Mouse (Mus musculus) kidney, postnatal 25 days (tissue): ENCODE measurements around the gene Pdcd11.
"Not testable (repeated sequence)": the region's sequence is repeated elsewhere in the genome, so short reads cannot be mapped to it uniquely, and the experiment has no call there.

Experiments
- DNase-seq, 2 experiments: peaks; one replicate each; pipeline ENCODE4 v3.0.0; 2021; ENCODE audit warnings: mixed read lengths in 2 of 2

Gene Pdcd11

DNA sequence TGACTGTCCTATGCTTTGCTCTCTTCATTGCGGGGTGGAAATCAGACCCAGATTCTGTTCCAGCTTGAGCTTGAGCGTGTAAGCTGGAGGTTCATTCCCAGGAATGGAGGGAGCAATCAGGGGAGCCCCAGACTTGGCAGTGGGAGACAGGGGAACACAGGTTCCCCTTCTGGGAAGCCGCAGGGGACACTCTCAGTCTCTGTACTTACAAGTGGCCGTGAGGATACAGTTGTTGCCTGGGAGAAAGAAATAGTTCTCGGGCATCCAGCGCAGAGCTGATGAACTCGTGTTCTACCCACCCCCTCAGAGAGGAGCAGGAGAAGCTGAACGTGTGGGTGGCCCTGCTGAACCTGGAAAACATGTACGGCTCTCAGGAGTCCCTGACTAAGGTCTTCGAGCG is 38.3 kb downstream of the Pdcd11 start:
- DNase-seq = no peak

DNA sequence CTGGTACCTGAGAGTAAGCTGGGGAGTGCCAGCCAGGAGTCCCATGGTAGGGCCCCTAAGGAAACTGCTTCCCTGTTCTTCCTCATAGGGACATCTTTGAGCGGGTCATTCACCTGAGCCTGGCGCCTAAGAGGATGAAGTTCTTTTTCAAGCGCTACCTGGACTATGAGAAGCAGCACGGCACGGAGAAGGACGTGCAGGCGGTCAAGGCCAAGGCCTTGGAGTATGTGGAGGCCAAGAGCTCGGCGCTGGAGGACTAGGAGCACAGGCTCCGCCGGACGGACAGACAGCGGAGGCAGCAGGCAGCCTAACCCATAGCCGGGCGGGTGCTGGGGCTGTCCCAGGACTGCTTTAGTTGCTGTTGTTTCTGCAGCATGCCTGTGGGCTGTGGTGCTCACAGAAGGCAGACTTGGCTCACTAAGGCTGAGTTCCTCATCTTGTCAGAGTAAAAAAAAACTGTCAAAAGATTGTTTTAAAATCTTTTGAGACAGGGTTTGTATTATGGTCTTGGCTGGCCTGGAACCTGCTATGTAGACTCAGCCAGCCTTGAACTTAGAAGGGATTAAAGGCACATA is 40.1 kb downstream of the Pdcd11 start:
- no peak for DNase-seq

DNA sequence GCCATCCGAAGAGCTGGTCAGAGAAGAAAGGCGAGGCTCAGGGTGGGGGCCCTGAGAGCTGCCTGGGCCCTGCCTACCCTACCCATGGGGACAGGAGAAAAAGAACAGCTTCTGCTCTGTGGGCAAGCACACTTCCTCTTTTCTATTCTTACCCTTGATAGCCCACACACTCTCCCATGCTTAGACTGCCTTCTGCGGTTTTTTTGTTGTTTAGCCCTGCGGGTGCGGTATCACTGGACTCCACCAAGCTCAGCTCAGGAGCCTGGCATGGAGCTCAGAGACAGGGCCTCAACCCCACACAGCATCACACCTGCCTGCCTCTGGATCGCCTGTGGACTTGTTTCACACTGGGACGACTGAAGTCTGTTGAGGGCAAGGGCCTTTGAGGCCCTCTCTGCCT is 42.6 kb downstream of the Pdcd11 start:
- DNase-seq = no peak

DNA sequence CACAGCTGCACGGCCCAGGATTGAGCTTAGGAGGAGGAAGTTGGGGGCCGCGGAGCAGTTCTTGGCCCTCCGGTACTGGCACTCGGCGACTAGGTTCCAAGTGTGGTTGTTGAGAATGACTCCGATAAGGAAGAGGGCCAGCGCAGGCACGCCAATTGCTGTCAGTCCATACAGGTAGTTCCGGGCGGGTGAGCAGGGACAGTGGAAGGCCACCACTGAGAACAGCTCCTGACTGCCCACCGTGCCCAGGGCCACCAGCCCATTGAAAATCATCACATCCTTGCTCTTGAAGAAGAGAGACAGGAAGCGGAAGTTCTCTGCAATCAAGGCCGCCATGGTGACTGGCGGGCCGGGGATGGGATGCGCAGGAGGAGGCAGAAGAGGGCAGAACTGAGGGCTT is 45.0 kb downstream of the Pdcd11 start:
- no peak for DNase-seq

DNA sequence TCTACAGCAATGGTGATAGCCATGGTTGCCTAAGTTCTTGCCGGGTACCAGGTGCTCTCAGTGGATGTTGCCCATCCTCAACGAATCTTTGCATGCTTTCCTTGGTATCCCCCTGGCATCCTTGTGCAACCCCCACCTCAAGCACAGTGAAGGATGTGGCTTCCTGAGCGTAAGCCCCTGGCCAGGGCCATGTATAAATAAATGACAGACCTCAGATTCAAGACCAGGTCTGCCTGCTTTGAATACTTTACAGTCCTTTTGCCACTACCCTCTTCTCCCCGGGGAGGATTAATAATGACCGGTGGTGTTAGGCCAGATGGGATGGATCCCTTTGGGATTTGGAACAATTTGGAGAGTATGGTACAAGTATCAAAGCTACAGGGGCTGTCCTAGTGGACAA is 45.6 kb downstream of the Pdcd11 start:
- no peak for DNase-seq

DNA sequence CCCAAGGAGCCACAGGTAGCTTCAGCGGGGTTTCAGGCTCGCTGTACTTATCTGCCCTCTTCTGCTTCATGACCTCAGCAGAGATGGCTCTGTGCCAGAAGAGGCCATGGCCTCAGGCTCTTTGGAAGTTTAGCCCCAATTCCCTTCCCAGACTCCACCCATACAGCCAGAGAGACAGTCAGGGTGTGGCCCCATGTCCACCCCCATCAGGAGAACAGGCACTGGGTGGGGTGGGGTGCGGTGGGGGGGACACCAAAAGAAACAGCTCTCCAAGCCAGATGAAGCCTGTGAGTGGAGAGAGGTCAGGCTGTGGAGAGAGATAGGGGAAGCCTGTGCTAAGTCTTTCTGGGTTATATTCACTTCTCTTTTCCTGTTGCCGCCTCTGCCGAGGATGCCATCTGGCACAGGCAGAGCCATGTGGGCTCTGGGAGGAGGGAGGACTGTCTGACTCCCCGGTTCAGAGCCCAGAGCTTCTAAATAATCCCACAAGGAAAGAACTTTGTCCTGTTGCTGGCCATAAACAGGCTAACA is 46.5 kb downstream of the Pdcd11 start:
- DNase-seq = peak; percentile 71 to 73

DNA sequence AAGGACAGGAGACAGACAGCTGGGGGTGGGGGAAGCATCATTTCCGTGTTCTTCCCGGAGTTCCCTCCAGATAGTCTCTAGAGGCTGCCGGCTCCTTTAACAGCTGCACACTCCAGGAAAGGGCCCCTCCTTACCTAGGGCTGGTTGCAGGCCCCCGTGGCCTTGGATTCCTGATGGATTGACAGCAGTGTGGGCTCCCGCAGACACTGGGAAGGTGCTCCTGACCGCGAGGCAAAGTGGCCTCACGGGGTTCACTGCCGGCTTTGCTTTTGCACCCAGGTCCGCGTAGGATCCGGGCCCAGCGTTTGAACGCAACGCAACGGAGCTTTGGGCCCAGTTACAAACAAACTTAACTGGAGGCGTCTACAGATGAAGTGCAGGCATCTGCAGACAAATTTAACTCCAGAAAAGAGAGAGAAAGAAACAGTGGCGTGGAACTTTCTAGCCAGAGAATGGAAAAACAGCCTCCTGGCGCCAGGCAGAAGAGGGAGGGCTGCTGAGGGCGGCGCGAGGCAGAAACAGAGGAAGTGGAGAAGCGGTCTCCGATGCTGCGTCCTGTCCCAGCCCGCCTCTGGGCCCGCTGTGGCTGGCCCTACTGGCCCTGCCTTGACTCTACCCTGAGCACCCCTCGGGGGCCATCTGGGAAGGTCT is 47.3 kb downstream of the Pdcd11 start, which contains the start of gene Calhm2:
Calhm2 (minus strand) TSS at position 524 of the 651 bp plus-strand sequence.
- peak; percentile 53 to 68 for DNase-seq

DNA sequence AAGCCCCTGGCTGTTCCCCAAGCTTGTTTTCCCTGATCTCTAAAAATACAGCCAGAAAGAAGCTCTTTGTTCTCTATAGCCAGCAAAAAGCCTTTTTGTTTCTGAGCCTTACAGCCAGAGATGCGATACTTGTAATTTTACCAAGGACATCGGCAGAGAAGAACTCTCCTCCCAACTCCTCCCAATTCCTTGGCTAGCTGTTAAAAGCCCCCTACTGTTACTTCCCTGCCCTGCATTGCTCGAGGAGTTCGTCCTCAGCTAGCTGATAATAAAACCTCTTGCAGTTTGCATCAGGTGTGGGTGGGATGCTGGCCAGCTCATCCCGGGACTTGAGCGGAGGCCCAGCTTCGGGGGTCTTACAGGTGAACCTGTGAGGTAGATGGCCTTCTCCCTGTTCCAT is 49.0 kb downstream of the Pdcd11 start:
- not testable (repeated sequence) for DNase-seq

DNA sequence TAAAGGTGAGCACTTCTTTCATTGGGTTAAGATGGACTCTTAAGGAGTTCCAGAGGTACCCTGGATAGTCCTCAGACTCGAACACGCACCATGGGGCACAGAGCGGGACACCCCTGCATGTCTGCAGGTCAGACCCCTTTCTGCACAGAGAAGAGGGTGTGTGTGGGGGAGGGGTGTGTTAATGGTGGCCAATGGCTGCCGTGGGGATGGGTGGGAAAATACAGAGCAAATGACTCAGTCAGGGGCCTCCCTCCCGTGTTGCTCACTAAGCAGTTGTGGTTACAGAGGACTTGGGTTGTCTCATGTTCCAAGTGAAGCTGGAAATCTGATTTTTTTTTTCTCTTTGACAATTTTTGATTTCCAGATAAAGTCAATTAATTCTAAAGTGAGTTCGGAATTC is 51.9 kb downstream of the Pdcd11 start:
- no peak for DNase-seq

DNA sequence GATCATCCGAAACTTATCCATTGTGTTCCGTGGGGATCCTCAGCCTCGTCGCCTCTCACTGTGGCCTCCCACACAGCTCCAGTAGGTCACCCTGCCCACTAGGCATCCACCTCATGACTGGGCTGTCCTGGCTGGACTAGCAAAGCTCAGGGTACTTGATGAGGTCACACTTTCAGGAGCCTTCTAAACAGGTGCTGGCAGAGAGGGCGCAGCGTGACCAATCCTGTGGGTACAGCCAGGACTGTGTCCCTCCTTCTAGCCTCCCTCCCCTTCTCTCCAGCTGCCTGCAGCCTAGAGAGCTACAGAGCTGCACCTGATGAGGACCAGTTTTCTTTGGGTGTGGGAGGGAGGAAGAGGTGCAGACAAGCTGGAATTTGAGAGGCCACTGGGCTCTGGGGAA is 53.6 kb downstream of the Pdcd11 start, which contains the start of gene Calhm1:
Calhm1 (minus strand) TSS at position 101 of the 400 bp plus-strand sequence.
- DNase-seq = no peak

DNA sequence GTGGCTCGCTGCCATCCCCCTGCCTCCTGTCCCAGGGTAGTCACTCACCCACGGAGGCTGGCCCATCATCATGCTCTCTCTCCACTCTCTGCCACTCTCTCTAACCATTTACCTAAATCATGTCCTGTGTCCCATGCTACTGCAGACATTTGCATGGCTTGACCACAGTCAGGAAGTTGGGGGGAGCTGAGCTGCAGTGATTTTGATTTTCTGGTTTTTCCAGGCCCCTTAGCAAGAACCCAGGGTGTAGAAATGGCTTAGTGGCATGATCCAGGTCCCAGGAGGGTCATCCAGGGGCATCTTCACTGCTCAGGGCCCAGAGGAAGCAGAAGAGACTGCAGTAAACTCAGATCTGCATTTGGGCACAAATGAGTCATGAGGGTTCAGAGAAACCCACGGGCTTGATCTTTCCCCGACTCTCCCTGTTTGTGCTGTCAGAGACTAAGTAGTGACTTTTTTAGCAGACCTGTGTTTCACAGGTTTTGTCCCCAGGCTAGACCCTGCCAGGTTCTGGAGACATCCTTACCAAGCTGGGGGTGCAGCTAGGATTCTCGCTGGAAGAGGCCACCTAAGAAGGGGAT is 57.8 kb downstream of the Pdcd11 start:
- DNase-seq = no peak

DNA sequence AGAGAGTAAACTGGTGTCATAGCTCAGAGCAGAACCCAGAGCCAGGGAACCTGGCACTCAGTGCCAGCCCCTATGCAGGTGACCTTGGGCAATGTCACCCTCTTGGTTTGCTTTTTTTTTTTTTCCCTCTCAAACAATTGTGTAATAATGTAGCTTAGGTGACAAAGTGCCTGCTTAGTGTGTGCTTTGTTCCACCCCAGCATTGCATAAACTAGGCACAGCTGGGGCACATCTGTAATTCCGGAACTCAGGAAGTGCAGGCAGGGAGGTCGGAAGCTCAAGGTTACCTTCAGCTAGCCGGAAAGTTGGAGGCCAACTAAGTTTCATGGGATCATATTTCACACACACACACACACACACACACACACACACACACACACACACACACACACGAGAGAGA is 59.3 kb downstream of the Pdcd11 start:
- DNase-seq = peak in 1 of 2 experiments; percentile 59

DNA sequence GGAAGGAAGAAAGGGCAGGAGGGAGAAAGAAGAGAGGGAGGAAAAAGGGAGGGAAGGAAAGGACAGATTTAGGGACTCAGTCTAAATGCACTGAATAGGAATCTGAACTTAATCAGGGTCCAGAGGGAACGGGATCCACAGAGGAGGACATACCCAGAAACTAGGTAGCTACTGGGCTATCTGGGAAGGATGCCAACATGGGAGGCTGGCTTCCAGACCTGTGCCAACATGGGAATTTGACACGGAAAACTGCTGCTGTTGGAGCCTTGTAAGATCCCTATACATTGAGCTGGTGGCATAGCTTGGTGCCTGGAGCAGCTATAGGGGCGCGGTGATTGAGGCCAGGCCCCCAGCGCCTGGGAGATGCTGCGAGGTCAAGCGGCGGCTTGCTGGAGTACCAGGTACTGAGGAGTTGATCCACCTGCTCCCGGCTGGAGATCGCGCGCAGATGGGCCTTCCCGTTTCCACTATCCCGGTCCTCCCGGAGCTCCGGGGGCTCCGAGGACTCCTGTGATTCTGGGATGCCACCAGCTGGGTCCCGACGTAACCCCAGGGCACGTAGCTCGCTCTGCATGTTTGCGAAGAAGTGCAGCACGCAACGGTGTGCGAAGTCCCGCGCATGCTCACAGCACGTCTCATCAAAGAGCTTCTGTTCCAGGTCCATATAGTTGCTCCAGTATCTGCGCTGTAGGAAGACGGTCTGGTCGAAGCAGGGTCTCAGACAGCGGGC is 60.9 kb downstream of the Pdcd11 start:
- peak in 1 of 2 experiments; percentile 28 for DNase-seq

DNA sequence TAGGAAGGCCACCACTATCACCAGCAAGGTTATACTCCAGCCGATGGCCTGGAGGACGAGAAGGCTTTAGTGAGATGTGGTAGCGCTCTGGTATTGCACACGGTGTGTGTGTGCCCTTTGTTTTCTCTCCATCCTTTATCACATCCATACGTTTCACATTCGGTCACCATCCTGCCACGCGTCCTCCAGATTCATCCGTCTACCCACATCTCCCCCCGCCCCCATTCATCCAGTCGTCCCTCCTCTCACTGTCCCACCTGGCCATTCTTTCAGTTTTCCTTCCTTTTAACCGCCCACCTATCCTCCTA is 61.4 kb downstream of the Pdcd11 start:
- no peak for DNase-seq

DNA sequence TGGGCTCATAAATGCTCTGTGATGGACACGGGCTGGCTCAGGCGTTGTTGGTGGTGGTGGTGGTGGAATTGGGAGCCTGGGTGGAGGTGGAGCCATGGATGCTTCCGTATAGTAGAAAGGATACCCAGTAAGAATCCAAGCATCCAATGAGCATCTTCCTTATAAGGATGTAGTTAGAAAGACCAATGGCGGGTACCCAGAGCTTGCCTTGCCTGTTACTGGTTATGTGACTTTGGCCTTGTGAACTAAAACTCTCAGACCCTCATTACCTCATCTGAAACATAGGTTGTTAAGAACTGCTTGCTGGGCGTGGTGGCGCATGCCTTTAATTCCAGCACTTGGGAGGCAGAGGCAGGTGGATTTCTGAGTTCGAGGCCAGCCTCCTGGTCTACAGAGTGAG is 63.2 kb downstream of the Pdcd11 start:
- DNase-seq = no peak

DNA sequence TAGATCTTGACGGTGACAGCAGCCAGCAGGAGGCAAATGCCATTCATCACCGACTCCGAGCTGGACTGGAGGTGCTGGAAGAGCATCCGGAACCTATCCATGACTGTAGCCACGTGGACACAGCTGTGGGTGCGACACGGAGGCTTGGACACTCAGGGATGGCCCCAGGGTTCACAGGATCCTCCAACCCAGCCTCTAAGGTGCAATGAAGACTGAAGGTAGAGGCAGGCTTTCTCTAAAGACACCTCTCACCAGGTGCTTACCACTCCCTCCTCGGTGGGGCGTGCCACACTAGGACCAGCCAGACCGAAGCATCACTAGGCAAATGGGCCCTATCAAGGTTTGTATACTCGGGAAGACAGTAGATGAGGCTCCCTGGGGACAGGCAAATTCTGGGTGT is 67.1 kb downstream of the Pdcd11 start, which contains the start of gene Calhm3:
Calhm3 (minus strand) TSS at position 101 of the 400 bp plus-strand sequence.
- no peak for DNase-seq

DNA sequence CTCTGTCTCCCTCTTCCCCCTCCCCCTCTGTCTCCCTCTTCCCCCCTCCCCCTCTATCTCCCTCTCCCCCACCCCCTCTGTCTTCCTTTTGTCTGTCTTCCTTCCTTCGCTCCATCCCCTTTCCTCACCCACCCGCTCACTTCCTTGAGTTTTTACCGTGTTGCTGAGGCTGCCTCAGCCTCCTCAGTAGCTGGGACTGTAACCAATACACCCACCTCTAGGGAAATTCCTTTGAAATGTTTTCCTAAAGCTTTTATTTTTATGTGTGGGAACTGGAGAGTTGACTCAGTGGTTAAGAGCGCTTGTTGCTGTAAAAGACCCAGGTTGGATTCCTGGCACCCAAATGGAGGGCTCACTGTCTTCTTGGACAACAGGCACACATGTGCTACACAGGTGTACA is 71.1 kb downstream of the Pdcd11 start:
- DNase-seq = no peak

DNA sequence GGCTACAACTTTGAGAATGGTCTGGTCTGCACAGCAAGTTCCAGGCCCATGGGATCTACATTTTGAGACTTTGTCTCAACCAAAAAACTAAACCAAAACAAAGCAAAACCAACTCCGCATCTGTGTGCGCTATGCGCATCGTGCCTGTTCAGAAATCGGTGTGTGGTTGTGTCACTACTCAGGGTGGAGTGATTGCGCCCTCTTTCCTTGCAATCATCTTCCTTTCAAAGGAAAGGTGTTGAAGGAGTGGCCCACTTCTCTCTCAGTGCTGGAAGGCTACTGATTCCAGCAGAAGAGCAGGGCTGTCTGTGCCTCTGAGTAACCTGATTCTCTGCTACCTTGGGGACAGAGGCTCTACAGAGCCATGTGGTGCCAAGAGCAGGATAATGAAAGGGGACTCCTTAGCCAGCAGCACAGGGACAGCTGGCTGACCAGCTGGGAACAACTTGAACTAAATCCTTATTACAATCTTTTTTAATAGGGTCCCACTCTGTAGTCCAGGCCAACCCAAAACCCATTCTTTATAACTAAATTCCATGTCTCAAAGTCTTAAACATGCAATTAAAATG is 72.7 kb downstream of the Pdcd11 start:
- no peak for DNase-seq

DNA sequence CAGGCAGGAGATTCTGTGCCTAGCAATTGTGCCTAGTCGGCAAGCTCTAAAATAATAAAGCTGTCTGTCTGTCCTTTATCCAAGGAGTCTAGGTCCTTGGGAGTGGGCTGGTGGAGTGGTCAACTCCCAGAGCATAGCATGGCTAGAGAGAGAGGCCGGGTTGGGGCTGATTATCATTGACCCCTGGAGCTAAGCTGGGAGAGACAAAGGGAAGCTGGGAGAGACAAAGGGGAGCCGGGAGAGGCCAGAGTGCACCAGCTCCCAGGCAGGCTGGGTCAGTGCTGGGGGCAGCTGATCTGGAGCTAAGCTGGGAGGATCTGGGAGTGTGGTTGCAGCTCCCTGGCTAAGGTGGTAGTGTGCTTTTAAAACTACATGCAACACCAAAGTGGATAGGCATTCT is 76.2 kb downstream of the Pdcd11 start:
- DNase-seq = no peak

DNA sequence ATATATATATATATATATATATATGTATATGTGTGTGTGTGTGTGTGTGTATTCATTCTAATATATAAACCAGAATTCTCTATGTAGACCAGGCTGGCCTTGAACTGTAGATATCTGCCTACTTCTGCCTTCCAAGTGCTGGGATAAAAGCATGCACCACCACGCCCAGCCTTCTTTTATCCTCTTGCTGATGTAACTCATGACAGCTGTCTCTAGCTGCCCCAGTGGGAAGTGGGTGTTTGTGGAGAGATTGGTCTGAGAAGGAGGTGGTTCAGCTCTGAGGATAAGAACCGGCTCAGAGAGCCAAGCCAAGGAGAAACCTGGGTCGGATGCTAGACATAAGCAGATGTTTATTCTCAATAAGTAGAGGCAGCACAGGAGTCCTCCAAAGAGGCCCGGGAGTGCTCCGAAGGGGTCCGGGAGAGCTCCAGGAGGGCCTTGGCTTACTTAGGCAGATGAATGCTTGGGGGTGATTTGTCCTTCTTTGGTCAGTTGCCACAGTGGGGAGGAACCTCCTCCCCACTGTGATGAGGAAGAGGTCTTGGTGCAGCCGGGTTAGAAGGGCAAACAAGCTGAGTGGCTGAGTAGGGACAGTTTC is 77.1 kb downstream of the Pdcd11 start:
- no peak for DNase-seq

DNA sequence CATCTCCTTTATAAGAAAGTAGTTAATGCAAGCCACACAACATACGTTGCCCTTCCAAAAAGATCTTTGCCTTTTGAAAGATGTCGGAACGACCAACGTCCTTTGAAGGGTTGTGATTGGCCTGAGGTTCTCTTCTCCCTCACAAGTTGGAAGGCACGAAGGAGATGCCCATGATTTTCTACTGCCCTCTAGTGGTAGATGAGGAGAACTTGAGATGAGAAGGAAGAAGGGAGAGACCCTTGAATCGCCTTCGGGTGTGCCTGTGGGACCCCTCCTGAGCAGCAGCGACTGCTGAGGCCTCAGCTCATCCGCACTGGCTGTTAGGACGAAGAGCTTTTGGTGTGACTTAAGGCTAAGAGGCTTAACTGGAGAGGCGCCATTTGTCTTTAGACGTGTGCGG is 77.7 kb downstream of the Pdcd11 start:
- no peak for DNase-seq

DNA sequence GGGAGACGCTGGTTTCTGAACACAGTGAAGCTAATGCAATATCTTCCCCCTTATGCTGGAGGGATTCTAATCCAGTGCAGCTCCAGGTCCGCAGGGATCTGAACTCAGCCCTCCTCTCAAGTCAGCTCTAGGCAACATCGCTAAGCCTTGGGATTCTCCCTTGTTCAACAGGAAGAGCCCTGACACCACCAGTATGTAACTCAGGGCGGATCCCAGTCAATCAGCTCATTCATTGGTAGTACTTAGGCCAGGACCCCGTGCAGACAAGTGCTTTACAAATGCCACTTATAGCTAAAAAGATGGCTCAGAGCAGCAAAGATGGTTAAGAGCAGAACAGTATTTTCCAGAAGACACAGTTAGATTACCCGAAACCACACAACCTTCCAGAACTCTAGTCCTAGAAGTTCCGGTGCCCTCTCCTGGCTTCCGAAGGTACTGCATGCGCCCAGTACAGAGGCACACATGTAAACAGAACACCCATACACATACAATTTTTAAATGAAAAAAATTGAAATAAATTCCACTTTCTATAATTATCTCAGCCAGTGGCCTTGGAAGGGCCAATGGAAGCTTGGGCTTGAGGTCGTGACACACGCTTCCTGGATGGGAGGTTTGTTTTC is 78.3 kb downstream of the Pdcd11 start:
- DNase-seq = peak; percentile 89 to 95
